Mouse (Mus musculus): ENCODE data around the gene Cenpb.

DNA sequence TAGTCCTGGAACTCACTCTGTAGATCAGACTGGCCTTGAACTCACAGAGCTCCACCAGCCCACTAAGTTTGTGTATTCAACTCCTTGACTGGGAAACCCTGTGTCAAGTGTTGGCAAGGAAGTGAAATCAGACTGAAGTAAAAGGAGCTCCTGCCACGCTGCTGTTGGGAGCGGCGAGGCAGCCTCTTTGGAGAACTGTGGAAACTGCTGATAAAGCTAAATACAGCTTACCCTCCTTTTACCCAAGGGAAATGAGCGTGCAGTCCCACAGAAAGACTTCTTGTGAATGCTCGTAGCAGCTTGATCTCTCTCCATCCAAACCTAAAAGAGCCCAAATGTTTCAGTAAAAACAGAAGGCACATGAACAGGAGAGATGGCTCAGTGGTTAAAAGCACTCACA, 42.7 kb upstream of the Cenpb start:
- TF ChIP-seq CTCF (conservative IDR thresholded peaks at IDR 0.05; ENCODE audit: low read length) (no peak), POU5F1 (IDR thresholded peaks at IDR 0.05; ENCODE audit: borderline replicate concordance, low read length) (no peak), NANOG (IDR thresholded peaks at IDR 0.05; ENCODE audit: borderline replicate concordance, low read length) (no peak)

Measured in E14TG2a.4 (cell line).